Mouse (Mus musculus): ENCODE data around the gene Polr3c. TPM values are rescaled to one million over a fixed set of nuclear protein-coding genes. Genes with fewer than 3 reads are reported as not detected.
"Not testable (repeated sequence)": the region's sequence is repeated elsewhere in the genome, so short reads cannot be mapped to it uniquely, and the experiment has no call there.

Gene Polr3c
- total RNA-seq (2022), result 10 to 100 TPM; 30.0 to 33.4 (median 31.1) TPM

DNA sequence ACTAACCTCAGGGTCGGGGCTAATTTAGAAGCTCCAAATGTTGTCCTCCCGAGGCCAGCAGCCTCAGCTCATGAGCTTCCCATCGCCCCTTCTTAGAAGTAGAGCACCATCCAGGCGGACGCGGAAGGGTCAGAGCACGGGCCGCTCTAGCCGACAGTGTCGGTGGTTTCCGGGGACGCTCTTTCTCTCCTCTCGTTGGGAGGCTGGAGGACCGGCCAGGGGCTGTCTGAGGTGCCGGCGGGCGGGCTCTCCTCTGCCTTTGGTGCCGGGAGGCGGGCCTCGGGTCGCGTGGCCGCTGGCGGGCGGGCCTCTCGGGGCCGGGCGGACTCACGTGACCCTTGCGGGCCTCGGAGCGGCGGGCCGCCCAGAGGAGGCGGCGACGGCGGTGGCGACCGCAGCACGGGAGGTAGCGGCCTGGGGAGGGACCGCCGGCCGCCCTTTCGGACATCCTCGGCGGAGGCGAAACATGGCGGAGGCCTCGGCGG is at the start of gene Polr3c, which contains the start of gene Rnf115:
TSS of gene Polr3c (minus strand) at position 286 of the 485 bp plus-strand sequence.
TSS of gene Rnf115 (plus strand) at position 322 of the 485 bp plus-strand sequence.
- DNase-seq, result peak; percentile 97

DNA sequence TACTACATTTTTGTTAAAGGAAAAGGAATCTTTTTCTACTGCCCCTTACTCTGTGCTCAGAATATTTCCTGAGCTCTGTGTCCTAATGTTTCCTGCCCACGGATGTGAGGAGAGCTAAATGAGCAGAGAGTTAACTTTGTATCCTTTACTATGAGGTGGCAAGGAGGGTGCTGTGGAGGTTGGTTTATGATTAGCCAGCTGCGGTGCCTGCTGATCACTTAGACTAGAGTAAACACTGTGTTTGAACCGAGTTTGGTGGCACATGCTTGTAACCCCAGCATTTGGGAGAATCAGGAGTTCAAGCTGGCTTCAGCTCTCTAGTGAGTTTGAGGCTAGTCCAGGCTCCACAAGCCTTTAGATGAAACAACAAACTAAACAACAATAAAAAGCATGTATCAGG is 49.7 kb upstream of the Polr3c start:
- DNase-seq, result no peak

DNA sequence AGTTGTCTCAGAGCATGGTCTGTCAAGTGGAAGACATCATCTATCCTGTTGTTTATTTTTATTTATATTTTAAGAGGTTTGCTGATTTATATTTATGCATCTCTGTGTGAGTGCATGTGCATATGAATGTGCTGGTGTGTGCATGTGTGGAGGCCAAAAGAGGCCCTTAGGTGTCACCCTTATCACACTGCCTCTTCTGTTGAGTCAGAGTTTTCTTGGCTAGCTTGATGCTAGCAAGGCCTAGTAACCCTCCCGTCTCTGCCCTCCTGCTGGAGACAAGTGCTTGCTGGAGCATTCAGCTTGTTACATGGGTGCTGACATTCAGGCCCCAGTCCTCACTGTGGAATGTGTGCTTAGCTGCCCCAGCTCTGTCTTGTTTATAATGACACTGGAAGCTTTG is 45.5 kb upstream of the Polr3c start:
- DNase-seq, result no peak

DNA sequence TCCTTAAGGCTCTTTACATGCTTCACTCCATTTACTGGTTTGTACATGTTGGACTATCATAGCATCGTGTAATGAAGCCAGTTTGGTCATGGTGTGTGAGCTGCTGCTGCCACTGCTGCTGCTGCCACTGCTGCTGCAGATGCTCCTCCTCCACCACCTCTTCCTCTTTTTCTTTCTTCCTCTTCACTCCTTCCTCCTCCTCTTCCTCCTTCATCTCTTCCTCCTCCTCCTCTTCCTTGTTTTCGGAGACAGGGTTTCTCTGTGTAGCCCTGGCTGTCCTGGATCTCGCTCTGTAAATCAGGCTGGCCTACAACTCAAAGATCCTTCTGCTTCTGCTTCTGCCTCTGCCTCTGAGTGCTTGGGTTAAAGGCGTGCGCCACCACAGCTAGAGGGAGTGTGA is 42.5 kb upstream of the Polr3c start:
- no peak for DNase-seq

DNA sequence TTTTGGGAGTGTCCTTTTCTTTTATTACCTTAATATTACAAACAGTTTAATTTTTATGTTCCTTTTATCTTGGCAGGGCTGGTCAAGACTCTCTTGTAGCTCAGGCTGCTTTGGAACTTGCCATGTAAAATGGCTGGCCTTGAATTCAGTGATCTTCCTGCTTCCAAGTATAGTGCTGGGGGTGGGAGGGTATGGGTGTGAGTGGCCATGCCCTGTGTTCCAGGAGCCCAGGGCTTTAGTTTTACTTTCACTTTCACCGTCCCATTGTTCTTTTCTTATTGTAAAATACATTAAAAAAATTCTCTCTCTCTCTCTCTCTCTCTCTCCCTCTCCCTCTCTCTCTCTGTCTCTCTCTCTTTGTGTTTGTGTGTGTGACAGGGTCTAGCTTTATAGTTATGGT is 37.1 kb upstream of the Polr3c start:
- no peak for DNase-seq

DNA sequence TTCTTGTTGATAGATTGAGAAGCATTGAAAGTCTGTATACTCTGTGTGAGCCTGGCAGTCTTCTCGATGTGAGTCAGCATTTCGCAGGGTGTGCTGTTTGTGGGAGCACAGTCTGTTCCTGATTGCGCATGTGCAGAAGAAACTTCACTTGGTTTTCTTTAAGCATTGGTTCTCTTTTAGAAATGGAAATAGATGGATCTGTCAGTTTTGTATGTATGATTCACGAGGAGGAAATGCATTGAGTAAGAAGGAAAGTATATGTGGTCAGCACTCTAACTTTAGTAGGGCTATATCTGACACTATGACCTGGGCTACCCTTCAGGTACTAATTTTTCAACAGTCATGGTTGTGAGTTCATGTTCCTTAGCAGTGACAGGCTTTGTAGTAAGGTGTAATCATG is 32.3 kb upstream of the Polr3c start:
- no peak for DNase-seq

DNA sequence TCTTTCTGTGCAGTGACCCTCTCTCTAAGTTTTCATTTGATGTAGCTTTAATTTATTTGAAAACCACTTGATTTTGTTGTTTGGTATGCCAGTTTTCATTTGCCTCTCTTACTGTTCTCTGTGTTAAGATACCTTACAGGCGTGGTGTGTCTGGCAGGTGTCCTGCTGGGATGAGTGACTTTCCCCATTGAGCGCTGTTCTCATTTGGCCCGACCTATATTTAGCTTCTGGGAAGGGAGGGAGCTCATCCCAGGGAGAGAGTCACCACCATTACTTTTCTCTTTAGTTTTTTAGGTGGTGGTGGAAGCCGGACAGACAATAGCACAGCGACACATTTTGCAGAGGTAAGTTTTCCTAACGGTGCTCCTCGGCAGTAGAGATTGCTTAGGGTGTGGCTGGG is 30.3 kb upstream of the Polr3c start:
- DNase-seq, result no peak

DNA sequence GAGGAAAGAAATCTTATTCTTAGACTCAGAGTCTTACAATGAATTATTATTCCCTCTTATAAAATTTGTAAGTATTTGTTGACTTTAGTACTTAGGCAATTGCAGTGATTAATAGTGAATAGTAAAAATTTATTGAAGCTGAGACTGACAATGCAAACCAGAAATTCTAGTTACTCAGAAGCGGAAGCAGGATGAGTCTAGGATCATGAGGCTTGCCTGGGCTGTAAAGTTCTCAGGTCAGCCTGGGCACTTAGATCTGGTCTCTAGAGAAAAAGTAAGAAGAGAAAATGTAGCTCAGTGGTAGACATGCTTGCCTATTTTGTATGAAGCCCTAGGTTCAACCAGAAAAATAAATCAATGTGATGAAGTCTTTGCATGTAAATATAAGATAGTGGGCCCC is 28.5 kb upstream of the Polr3c start:
- no peak for DNase-seq

DNA sequence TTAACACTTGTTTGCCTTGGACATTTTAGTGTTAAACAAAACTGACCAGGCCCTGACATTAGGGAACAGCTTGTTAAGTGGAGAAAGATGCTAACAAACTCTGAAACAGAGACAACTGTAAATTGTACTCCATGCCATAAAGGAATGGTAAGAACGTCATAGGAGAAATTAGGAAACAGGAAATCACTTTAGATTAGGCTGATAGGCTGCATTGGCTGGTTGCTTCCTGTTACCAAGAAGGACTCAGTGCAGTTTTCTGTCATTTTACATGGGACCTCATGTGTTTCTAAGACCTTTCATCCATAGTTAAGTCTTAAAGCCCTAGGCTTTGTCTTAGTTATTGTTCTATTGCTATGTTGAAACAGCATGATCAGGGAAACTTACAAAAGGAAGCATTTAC is 19.4 kb upstream of the Polr3c start:
- no peak for DNase-seq

DNA sequence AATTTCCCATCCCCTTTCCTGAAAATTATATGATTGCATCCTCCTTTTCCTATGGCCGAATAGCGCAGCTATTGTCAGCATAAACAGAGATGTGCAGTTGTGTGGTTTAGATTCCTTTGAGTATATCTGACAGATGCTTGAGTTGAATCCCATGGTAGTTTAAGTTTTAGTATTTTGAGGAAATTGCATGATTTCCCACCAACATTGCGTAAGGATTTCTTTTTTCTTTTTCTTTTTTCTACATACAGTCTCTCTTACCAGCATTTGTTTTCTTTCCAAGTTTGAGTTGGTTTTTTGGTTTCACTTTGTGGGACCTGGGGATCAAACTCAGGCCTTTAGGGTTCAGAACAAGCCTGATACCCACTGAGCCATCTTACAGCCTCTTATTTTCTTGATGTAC is 16.9 kb upstream of the Polr3c start:
- no peak for DNase-seq

DNA sequence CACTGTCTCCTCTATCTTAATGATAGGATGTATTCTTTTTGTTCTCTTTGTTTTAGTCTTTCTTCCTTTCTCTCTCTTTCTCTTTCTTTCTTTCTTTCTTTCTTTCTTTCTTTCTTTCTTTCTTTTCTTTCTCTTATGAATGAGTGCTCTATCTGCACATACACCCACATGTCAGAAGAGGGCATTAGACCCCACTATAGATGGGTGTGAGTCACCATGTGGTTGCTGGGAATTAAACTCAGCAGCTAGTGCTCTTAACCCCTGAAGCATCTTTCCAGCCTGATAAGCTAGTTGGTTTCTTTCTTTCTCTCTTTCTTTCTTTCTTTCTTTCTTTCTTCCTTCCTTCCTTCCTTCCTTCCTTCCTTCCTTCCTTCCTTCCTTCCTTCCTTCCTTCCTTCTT is 12.9 kb upstream of the Polr3c start:
- not testable (repeated sequence) for DNase-seq

DNA sequence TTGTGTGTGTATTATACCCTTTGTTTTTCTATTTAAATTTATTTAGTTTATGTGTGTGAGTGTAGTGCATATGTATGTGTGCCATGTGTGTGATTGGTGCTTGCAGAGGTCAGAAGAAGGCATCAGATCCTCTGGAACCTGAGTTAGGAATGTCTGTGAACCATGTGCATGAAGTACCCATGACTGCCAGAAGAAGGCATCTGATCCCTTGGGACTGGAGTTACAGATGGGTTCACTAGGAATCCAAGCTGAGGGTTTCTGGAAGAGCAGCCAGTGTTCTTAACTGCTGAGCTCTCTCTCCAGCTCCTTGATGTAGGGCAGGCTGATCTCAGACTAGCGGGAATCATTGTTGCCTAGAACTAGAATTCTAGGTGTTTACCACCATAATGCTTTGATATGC is 10.6 kb upstream of the Polr3c start:
- no peak for DNase-seq

DNA sequence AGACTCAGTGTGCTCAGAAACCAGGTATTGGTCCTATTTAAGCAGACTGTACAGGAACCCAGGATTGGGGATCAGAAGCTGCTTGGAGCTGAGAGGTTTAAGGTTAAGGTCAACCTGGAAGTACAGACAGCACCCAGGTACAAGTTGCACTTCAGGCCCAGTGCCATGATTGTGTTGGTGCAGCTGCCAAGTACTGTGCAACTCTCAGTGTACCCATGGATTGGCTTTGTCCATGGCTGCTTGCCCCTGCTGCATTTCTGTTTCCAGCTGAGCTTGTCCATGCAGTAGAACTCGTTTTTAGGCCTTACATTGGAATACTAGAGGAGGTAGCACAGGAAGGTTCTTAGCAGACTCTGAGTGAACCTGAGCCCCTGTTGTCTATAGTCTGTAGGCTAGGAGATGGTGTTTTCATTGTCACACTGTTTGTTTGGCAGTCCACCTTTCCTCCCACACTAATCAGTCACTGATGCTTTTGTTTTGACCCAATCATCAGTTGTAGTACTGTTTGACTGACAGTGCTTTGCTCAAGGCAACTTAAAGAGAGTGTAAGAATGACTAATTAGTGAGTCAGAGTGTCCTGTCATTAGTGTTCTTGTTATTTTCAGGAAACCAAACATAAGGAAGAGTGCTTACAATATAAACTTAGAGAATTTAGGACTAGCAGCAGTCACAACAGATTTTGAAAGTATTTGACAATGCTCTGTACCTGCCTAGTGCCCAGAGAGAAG is 9.7 kb upstream of the Polr3c start:
- DNase-seq, result no peak

DNA sequence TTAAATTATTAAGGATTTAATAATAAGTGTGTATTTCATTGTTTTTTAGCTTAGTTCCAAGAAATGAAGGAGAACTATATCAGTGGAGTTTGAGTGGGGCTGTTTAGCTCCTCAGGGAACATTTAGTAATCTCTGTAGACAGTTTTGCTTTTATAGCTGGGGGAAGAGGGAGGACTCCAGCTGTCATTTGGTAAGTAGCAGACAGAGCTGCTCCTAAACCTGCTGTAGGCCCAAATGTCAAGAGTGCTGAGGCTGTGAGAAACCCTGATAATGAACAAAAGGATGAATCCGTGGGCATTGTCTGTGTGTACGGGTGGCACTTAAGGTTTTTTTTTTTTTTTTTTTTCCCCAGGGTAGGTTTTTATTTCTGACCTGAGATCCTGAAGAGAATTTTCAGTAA is 7.8 kb upstream of the Polr3c start:
- DNase-seq, result no peak

DNA sequence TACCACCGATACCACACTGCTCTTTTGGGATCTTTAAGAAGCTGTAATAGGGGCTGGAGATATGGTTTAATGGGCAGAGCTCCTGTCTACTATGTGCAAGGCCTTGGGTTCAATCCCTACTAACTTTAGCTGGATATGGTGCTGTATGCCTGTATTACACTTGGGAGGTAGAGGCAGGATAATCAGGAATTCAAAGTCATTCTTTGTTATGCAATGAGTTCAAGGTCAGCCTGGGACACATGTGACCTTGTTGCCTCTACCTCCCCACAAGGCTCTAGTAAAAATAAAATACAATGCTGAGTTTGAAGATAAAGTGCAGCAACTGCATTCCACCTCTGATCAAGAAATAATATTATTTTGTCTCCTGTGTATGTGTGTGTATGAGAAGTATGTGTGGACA is 6.6 kb upstream of the Polr3c start:
- no peak for DNase-seq

DNA sequence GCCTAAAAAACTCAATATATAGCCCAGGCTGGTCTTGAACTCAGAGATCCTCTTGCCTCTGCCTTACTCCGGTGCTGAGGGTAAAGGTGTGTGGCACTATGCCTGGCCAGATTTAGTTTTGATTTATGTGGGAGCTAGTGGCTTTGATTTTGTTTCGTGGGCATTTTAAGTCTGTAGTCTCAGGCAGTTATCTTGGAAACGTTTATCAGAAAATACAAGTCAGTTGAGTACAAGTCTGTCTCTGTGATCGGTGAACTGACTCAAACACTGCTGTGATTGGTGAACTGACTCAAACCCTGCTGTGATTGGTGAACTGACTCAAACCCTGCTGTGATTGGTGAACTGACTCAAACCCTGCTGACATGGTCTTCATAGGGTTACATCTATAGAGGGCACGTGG is 3.4 kb upstream of the Polr3c start:
- no peak for DNase-seq

DNA sequence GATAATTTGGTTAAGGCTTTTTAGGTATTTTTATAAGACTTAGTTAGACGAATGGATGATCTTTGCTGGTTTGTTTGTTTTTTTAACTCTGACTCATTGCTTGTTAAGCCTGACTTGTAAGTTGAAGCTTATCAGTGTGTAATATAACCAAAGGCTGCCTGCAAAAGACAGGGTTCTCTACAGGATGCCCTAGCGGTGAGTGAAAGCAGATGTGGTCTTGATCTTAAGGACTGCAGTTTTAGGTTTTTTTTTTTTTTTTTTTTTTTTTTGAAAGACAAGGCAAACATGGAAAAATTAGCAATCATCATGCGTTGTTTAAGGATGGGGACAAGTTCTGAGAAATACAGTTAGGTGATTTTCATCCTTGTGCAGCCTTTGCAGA is 2.0 kb upstream of the Polr3c start:
- DNase-seq, result no peak

DNA sequence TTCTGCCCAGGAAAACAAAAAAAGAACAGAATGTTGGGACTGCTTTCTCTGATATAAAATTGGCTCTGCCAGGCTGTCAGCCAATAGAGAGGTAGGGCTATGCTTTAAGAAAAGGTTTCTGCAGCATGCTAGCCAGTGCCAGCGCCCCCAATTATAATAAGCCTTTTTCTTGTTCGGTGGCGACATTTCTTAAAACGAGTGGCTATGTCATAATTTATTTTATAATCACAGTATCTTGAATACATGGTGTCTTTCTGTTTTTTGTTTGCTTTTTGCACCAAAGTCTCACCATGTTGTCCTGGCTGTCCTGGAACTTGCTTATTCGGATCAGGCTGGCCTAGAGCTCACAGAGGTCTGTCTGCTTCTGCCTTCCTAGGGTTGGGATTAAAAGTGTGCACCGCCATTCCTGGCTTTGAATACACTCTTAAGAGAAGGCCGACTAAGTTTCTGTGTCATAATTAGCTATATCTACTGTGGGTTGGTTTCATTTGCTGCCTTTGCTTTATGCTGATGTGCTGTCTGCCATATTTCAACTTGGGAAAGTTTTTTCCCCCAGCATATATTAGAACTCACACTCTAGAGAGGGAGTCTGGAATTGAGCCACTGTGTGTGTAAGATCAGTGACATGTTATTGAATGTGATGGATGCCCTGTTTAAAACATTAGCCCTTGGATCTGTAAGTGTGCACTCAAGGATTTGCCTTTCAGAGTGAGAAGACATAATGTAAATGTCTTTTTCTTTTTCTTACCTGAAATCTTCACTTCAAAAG is 1.4 kb upstream of the Polr3c start:
- no peak for DNase-seq

DNA sequence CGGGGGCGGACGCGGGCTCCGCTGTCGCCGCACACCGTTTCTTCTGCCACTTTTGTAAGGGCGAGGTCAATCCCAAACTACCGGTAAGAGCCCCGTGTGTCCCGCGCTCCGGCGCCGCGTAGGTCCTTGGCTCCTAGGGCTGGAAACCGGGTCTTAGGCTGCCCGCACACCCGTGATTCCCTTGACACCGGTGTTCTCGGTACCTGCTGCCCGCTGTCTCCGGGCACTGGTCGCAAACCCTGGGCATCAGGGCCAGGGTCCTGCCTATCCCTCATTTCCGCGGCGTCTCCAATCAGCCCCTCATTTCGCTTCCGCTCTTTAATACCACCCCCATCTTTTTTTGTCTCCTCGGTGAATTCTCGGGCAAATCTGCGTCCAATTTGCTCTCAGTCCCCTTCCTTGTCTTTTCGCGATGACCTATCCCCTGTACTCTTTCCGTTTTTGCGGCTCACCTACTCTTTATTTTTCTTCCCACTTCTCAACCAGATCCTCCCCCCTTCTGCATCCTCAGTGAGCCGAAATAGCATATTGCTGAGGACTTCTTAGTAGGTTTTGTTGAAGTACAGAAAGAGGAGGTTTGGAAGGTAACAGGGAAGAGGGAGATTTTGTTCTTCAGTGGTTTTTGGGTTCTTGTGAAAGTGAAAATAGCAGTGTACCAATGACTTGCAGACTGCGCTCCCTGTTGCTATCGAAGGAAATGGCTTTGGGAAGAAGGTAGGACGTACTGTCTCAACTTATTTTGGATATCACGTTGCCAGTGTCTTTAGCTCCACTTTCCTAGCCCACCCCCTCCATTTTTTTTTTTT is 603 bp upstream of the Polr3c start:
- no peak for DNase-seq

DNA sequence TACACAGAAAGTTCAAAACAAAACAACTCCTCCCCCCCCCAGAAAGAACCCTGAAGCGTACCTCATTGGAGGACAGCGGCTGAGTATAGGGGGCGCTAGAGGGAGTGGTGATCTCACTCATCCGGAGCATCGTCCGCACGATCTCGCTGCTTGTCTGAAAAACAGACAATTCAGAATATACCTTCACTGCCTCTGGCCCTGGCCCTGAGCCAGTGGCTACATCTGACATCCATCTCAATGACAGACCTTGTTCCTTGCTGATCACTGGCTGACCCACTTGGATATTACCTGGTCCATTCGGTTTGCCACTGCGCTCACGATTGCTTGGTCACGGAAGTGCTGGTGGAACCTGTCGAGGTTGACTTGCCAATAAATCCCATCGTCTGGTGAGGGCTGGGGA is 8.3 kb downstream of the Polr3c start:
- no peak for DNase-seq

DNA sequence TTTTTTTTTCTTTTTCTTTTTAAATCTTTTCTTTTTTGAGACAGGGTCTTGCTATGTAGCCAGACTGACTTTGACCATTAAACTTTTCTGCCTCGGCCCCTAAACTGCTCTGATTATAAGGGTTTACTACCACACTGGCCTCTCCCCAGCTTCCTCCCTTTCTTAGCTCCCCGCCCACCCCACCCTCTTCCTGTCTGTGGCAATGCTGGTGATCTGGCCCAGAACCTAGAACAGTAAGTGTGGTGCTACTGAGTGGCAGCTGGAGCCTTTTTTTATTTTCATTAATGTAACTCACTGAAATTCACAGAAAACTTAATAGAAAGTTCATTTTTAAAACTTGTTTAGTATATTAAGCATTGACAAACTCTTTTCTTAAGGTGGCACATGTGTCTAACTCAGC is 11.6 kb downstream of the Polr3c start:
- no peak for DNase-seq

DNA sequence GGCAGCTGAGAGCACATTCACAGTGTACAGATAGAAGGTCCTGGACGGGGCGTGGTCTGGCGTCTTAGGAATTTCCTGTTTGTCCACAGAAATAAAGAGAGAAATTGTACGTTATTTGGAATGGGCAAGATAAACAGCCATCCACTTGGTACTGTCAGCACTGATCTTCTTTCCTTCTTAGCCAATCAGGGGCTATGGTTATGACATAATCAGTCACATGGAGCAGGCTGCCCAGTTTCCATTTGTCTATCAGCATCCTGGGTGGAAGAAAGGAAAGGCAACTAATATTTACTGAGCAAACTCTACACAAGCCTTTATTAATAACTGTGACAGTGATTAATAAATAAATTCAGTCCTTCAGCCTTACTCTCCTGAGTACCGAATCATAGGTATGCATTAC is 13.1 kb downstream of the Polr3c start:
- DNase-seq, result no peak

DNA sequence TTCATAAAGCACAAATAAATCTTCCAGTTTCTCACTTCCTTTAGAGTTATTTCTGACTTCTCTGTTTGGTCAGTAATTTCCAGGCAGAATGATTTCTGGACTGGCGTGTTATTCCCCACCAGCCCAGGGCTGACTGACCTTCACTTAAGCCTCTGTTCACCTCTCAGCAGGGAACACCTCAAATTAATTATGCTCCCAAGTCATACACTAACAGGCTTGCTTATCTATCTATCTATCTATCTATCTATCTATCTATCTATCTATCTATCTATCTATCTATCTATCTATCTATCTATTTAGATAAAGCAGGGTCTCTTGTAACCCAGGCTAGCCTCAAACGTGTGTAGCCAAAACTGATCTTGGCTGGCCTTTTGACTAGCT is 18.8 kb downstream of the Polr3c start:
- DNase-seq, result no peak

All from adrenal gland, adult 8-10 months (tissue).